Mouse (Mus musculus): ENCODE data around the gene Sobp.

DNA sequence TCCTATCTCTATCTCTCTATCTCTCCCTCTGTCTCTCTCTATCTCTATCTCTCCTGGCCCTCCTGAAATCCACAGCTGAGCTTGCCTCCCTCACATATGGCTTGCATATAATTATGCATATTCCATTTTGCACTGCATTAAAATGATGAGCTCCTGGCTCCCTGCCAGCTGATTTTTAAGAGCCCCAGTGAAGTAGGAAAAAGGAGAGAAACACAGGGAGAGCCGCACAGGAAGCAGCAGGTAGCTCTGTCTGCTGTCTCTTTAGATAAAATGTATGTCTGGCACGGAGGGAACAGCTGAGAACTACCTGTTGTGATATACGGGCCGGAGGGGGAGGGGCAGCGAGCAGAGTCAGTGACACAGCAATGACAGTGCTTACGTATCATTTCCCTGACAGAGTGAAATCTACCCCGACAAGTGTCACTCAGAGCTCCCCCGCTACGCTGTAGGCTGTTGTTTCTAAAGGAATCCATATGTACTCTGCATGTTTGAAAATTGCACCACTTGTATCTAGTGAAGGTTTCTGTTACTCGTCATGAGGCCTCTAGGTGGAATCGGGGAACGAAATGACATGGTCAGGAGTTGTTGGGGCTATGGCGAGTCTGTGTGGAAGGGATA, 98.7 kb downstream of the Sobp start:
- TF ChIP-seq POLR2A (IDR thresholded peaks at IDR 0.05; ENCODE audit: low read depth, low read length): no peak
- no peak for TF ChIP-seq CTCF (conservative IDR thresholded peaks at IDR 0.05; ENCODE audit: insufficient read depth, insufficient read length, low read depth, low read length)

Data from kidney, adult 2 months (tissue).